Mouse (Mus musculus): ENCODE results near the gene Fgfr2.
A peak's percentile ranks its signal among the peaks of the same experiment; 100 is the strongest.
"Not testable (repeated sequence)": the region's sequence is repeated elsewhere in the genome, so short reads cannot be mapped to it uniquely, and the experiment has no call there.

The Fgfr2 gene

GRCm38 (mm10) chr7:130630956-130631355 is 2492.2 kb downstream of the Fgfr2 start:
- no peak for DNase-seq (ENCODE audit: low read depth)

DNA sequence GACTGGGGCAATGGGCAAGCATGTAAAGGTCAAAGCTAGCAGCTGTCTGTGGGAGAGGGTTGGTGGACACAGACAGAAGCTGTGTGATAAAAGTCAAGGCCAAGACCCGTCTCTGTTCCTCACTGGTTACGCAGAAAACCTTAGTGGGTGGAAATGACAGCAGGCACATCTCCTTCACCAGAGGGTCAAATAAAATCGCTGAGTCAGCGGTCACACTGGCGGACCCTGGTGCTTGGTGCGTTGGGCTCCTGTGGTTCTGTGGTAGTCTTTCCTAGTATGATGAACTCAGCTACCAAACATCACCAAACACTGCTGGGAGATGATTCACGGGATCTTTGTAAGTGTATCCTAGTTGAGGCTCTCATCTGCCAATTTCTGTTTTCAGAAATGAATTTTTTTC is 2493.2 kb downstream of the Fgfr2 start:
- DNase-seq (ENCODE audit: low read depth): no peak

- no peak for DNase-seq (ENCODE audit: low read depth)
These were observed 2494.5 kb downstream of the Fgfr2 start for GRCm38 (mm10) chr7:130628601-130629000.

- no peak for DNase-seq (ENCODE audit: low read depth)
These were observed 2497.8 kb downstream of the Fgfr2 start for GRCm38 (mm10) chr7:130625361-130625760.

GRCm38 (mm10) chr7:130624299-130624698 is 2498.9 kb downstream of the Fgfr2 start:
- DNase-seq (ENCODE audit: low read depth): no peak

DNA sequence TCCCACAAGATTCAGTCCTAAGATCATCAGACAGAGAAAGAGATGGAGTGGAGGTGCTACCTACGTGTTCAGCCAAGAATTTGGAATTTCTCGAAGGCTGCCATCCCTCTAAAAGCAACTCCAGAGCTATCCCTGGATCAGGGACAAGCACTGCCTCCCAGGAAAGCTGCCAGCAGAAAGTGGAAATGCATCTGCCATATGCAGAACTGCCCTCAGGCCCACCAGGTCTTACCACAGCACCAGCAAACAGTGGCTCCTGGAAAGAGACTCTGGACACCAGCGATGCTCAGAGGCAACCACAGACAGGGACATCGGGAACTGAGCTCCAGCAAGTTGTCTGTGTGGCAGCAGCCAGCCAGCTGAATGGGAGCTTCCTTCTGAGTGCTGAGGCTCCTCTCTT is 2500.8 kb downstream of the Fgfr2 start:
- DNase-seq (ENCODE audit: low read depth): no peak

- DNase-seq (ENCODE audit: low read depth): no peak
These were observed 2501.2 kb downstream of the Fgfr2 start for GRCm38 (mm10) chr7:130621953-130622352.

DNA sequence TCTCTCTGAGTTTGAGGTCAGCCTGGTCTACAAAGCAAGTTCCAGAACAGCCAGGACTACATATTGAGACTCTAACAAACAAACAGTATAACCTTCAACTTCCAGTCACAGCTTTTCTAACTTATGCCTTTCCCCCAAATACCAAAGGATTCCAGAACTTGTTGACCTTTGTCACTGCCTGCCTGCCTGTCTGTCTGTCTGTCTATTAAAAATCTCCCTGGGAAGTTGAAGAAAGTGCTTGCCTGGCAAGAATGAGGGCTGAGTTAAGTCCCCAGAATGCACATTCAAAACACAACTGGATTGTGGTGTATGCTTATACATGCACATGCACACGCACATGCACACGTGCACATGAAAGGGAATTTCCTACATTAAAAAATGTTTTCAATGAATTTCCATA is 2502.1 kb downstream of the Fgfr2 start:
- DNase-seq (ENCODE audit: low read depth): no peak

DNA sequence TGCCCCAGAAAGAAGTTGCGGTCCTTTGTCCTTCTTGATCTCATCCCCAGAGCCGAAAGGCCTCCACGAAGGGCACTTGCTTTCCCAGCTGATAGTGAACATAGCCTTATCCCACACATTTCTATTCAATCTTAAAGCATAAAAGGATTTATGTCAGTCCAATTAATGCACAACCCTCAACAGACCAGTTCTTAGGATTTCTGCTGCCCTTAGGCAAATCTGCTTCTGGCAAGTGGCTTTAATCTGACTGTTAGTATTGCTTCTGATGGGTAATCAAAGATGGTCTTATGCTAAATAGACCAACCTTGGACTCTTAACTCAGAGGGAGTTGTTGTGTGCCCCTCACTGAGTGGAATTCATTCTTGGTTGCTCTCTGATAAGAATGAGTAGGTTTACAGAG is 2505.6 kb downstream of the Fgfr2 start:
- no peak for DNase-seq (ENCODE audit: low read depth)

DNA sequence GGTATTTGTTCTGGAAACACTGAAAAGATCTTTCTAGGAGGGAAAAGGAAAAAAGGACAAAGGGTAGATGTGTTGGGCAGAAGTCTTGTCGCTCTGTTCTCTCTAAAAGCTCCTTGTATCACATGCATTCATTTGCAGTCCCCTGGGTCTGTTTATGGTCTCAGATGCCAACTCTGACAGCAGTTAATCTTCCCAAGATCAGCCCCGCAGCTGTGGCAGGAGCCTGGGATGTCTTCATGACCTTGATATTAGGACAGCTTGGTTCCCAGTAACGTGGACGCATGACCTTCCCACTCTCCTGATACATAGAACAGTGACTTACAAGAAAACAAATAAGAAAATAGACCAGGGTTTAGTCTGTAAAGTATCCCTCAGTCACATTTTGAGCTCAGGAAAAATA is 2509.2 kb downstream of the Fgfr2 start:
- DNase-seq (ENCODE audit: low read depth): no peak

- no peak for DNase-seq (ENCODE audit: low read depth)
These were observed 2516.2 kb downstream of the Fgfr2 start for GRCm38 (mm10) chr7:130606958-130607357.

- DNase-seq (ENCODE audit: low read depth): peak; percentile 53
These were observed 2518.0 kb downstream of the Fgfr2 start for GRCm38 (mm10) chr7:130605111-130605510.

- DNase-seq (ENCODE audit: low read depth): no peak
These were observed 2518.8 kb downstream of the Fgfr2 start for GRCm38 (mm10) chr7:130604390-130604789.

GRCm38 (mm10) chr7:130603556-130603955 is 2519.6 kb downstream of the Fgfr2 start:
- no peak for DNase-seq (ENCODE audit: low read depth)

DNA sequence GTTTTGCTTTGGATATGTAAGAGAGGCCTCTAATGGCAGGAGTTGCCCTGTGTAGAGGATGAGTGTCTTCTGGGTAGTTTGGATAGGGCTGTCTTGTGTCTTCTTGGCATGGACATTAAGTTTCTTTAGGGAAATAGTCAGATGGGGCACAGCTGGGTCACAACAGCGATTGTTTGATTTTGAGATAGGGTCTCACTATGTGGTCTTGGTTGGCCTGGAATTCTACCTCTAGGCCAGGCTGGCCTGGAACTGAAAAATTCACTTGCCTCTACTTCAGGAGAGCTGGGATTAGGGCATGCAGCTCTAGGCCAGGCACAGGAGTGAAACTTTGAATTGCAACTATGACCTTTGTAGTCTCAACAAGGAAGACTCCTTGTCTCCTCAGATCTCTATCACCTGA is 2520.3 kb downstream of the Fgfr2 start:
- no peak for DNase-seq (ENCODE audit: low read depth)

DNA sequence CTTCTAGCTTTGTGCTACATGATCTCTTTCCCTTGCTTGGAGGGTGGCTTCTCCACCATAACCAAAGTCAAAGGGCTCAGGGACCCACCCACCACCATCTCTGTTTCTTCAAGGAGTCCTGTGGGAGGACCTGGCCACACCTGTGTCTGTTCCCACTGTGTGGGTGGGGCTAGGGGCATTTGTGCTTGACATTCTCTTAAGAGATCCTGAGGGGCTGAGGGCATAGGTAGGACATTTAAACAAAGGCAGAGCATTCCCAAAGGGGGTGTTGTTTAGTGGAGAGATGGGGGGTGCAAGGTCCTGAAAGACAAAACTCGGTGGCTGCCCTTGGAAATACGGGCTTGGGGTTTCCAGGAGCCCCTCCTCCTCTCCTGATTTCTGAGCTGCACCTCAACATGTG is 2522.6 kb downstream of the Fgfr2 start:
- DNase-seq (ENCODE audit: low read depth): no peak

GRCm38 (mm10) chr7:130600074-130600473 is 2523.1 kb downstream of the Fgfr2 start:
- no peak for DNase-seq (ENCODE audit: low read depth)

DNA sequence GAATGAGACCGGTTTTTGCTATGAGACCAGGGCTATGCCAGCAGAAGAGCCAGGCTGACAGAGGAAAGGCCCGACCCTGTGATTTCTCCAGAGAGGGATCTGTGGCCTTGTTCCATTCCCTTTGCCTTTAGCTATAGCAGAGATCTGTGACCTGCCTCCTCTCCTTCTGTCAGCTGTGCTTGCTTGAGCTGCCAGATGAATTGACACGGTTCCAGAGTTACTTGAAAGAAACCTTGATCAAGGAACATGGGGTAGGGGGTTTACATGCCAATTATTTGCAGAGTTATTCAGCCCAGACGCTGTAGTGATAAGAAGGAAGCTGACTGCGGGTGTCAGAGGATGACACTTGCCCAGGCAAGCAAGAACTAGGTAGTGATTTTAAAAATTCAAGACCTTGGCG is 2525.6 kb downstream of the Fgfr2 start:
- no peak for DNase-seq (ENCODE audit: low read depth)

GRCm38 (mm10) chr7:130596079-130596855 is 2526.9 kb downstream of the Fgfr2 start:
- DNase-seq (ENCODE audit: low read depth): not testable (repeated sequence)

- DNase-seq (ENCODE audit: low read depth): not testable (repeated sequence)
These were observed 2529.5 kb downstream of the Fgfr2 start for GRCm38 (mm10) chr7:130593375-130594239.

DNA sequence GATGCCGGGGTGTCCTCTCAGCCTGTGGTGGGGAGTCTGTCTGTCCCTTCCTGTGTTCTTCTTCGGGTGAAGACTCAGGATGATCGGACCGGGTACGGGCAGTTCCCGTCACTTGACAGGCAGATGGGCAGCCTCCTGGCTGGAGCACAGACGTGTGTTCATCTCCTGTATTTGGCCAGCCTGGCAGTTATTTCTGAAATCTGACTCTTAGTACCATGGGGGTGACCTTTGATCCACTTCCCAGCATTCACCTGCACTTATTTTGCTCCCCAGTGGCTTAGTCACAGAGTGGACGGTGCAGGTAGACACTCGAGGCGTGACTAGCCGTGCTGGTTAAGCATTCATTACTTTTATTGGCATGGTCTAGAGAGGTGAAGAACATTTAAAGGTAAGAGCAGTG is 2530.2 kb downstream of the Fgfr2 start:
- not testable (repeated sequence) for DNase-seq (ENCODE audit: low read depth)

DNA sequence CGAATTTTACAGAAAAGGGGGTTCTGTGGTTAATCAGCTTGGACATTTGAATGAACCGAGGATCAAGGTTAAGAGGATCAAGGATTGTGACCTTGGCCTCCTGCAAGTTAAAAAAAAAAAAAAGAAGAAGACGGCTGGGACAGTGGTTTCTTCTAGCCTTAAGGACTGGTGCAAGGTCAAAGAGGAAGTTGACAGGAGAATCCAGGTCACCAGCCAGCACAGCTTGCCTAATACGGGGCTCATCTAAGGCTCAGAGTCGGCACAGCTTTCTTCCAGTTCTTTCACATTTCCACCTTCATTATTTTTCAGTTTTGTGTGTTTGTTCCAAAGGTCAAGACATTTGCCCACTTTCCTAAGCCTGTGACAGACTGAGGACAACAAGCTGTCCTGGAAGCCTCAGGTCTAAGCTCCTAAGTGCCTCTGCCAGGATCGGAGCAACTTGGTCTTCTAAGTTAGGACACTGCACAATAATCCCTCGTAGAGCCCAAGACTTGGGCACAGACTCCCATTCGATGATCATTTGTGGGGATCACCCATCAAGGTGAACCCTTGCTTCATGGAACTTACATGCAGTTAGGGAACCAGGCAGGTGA is 2532.2 kb downstream of the Fgfr2 start:
- DNase-seq (ENCODE audit: low read depth): peak; percentile 10
